Mouse (Mus musculus) frontal cortex, adult 2 months (tissue): ENCODE results near the gene Rexo1. TPM values are rescaled to one million over a fixed set of nuclear protein-coding genes. Genes with fewer than 3 reads are reported as not detected.

Experiments
- DNase-seq, 2 experiments: peaks; one replicate each; pipeline ENCODE4 v3.0.0; 2022; ENCODE audit warnings: low spot score in 1 of 2; ENCODE audit errors: extremely low spot score in 1 of 2
- polyA plus RNA-seq: library from polyadenylated mRNA; depleted of rRNA; stranded (reverse); fragments of >200 nt; gene quantifications from 2 replicates; pipeline ENCODE4 v1.2.3, GENCODE M21; 2012

Rexo1 gene
- polyA plus RNA-seq, 1 experiment: 45.5 TPM

DNA sequence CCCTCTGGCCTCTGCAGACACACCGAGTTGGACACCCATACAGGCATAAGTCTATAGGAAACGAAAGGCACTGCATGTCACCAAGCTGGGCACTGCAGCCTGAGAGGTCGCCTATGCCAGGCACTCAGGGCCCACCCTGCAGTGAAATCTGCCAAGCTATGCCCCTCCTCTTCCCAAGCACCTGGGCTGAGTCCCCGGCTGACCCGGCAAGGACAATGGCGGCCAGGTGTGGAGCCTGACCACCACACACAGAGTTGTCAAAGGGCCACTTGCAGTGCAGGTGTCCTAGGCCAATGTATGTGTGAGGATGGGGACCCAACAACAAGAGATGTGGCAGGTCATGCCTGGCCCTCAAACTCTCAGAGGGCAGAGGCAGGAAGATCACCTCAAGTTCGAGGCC, 1.9 kb downstream of the Rexo1 start:
- no peak for DNase-seq

DNA sequence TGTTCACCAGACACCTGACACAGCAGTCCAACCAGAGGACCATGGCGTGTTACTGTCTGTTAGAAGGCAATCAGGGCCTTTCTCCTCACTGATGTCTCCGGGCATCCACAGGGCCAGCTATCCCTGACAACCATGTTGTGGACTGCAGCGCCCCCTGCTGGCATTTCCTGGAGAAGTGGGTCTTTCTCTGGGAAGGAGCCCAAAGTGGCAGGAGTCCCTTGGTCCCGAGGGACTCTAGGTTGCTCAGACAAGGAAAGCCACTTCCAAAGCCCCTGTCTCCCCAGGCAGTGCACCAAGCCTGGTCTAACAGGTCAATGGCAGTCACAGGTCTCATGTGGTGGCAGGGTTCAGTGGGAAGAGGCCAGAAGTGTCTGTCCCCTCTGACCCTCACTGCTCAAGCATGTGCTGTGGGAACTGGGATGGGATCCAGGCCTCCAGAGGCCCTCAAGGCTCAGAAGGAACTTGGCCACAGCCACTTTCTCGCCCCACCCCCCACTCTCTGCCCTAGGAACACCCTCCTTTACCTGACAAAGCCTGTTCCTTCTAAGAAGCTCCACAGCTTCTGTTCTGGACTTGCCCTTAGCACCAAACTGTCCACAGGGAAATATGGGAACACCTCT, 3.9 kb downstream of the Rexo1 start:
- peak in 1 of 2 experiments; percentile 85 for DNase-seq

DNA sequence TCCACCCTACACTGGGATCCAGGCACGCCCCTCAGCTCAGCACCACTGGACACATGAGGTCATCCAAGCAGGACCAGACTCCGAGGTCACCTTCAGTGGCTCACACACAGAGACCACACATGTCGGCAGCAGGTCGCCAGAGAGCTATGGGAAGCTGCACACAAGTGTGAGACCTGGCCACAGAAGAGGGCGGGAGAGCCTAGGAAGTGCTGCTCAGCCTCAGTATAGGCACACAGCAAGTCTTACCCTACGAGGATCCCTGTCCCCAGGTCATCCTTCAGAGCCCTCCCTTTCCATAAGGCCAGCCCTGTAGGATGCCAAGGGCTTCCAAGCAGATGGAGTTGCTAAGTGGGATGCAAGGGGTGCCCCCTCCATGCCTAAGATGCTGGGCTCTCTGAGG, 7.4 kb downstream of the Rexo1 start:
- no peak for DNase-seq

GRCm38 (mm10) chr10:80553575-80553974, 7.8 kb downstream of the Rexo1 start:
- no peak for DNase-seq

DNA sequence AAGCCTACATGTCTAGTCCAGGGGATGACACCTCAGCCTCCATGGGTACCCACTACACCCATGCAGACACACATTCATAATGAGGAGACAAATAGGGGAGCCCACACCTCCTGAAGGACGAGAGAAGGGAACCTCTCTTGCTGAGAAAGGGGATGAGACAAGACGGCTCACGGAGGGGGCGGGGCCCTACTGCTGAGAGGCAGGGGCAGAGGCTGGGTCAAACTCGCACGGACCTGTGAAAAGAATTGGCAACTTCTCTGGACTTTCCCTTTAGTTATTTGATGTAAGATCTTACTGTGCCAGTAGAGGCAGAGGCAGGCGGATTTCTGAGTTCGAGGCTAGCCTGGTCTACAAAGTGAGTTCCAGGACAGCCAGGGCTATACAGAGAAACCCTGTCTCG, 9.0 kb downstream of the Rexo1 start:
- DNase-seq: no peak

DNA sequence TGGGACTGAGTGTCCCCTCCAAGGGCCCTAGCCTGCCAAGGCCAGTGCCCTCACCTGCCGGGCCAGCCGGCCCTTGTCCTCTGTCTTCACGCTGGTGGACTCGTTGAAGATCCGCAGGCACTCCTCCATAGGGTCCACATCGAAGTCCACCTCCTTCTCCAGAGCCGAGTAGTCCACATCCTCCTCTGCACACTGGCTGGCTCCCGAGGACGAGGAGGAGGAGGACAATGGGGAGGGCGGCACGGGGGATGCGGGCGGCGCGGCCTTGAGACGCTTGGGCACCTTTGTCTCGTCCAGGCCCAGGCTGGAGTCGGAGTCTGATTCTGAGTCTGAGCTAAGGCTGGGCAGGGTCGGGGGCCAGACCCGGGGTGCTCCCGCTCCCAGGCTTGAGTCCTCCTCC, 12.1 kb downstream of the Rexo1 start:
- DNase-seq: no peak

GRCm38 (mm10) chr10:80548428-80549006, 12.8 kb downstream of the Rexo1 start:
- DNase-seq: peak in 1 of 2 experiments; percentile 65

- DNase-seq: no peak
Measured at GRCm38 (mm10) chr10:80547539-80547938, 13.8 kb downstream of the Rexo1 start.

- no peak for DNase-seq
Measured at GRCm38 (mm10) chr10:80546945-80547344, 14.4 kb downstream of the Rexo1 start.

DNA sequence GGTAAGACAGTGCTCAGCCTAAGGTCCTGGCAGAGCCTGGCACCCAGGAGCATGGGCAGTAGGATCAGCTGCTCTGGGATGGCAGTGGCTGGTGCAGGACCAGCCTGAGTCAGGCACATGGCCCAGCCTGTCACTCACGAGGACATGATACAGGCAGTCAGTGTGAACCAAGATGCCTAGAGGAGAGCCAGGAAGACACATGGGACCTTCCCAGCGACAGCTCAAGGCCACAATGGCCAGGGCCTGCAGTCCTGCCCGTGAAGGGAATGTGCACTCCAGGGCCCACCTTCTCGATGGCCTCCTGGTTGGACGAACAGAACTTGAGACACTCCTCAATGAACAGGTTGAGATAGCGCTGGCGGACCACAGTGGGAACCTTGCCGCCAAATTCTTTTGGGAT, 15.8 kb downstream of the Rexo1 start:
- no peak for DNase-seq

GRCm38 (mm10) chr10:80543873-80544272, 17.5 kb downstream of the Rexo1 start:
- DNase-seq: peak in 1 of 2 experiments; percentile 25

DNA sequence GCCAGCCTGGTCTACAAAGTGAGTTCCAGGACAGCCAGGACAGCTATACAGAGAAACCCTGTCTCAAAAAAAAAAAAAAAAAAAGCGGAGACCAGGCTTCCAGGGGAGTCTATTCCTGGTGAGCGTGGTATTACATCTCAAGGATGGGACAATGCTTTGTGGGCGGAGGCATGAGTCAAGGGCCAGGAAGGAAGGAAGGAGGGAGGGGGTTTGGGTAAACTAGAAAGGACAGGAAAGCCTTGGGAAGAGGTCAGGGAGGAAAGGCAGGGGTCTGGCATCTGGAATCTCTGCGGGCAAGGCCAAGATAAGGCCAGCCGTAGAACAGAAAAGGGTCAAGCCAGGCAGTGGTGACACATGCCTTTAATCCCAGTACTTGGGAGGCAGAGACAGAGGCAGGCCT, 21.9 kb downstream of the Rexo1 start:
- no peak for DNase-seq

DNA sequence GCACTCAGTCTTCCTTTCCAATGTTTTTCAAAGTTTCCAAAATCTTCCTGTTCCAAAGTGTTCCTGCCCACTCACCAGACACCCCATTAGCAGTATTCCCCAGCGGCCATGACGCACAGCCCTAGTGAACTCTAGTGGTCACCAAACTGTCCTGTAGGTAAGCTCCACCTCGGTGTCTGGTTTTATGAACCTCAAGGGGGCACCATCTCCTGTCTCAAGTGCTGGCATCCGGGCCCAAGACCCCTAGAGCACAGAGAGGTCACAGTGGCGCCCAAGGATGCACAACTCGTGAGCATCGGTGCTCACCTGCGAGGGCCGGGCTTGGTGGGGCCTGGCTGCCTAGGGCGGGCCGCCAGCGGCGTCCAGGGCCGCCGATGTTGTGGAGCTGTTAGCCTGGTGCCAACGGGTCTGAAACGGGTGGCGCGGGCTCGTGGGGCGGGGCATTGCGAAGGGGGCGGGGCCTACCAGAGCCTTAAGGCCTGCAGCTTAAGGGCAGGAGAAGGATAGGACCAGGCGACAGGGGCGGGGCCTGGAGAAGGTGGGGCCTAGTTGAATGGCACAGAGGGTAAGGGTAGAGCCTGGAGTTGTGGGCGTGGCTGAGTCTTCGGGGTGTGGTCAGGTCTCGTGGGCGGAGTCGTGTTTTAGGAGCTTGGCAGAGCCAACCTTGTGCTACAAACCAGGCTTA, 22.5 kb downstream of the Rexo1 start, which contains the start of gene Atp8b3:
Gene Atp8b3 (minus strand): TSS at position 415 of the 685 bp plus-strand sequence.
- peak in 1 of 2 experiments; percentile 31 for DNase-seq

DNA sequence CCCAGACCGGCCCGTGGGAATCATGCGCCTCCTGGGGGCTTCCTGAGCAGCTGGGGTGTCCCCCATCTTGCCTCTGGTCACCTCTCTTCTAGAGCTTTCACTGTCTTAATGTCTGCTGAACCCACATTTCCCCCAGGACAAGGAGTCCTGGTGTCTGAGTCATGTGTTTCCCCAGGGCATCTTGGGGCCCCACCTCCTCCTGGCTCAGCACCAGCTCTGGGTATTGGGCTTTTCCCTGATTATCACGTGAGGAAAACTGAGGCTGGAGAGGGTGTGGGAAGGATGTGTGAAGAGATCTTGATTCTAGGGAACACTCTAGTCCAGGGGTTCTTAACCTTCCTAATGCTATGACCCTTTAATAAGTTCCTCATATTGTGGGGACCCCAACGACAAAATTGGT, 23.2 kb downstream of the Rexo1 start:
- no peak for DNase-seq

GRCm38 (mm10) chr10:80535711-80536110, 25.6 kb downstream of the Rexo1 start:
- DNase-seq: no peak

- DNase-seq: no peak
Measured at GRCm38 (mm10) chr10:80535071-80535470, 26.3 kb downstream of the Rexo1 start.

GRCm38 (mm10) chr10:80533704-80534103, 27.7 kb downstream of the Rexo1 start:
- no peak for DNase-seq

- DNase-seq: no peak
Measured at GRCm38 (mm10) chr10:80532783-80533182, 28.6 kb downstream of the Rexo1 start.

DNA sequence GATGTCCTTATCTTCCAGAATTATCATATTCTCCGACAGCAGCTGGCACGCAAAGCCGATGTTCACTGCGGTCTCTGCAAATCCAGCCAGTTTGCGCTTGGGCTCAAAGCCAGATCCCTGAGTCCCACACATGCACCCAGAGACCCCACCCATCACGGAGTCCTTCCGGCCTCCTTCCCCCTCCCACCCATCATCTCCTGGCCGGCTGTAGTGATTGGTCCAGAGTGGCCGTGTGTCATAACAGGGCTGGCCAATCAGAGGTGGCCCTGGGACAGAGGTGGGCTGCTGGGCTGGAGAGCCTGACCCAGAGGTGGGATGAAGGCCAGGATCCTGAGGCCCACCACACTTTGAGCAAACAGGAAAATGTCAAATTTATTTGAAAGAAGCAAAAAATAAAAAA, 35.2 kb downstream of the Rexo1 start:
- DNase-seq: no peak

DNA sequence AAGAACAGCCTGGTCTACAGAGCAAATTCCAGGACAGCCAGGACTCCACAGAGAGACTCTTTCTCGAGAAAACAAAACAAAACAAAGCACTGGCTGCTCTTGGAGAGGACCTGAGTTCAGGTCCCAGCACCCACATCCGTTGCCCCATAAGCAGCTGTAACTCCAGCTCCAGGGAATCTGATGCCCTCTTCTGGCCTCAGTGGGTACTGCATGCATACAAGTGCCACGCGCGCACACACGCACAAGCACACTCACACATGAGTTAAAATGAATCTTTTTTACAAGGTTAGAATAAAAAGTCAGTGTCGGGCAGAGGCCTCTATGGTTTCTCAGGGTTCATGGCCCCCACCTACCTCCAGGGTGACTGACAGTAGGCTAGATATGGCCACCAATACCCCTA, 38.1 kb downstream of the Rexo1 start:
- DNase-seq: no peak

- no peak for DNase-seq
Measured at GRCm38 (mm10) chr10:80519287-80519686, 42.1 kb downstream of the Rexo1 start.

DNA sequence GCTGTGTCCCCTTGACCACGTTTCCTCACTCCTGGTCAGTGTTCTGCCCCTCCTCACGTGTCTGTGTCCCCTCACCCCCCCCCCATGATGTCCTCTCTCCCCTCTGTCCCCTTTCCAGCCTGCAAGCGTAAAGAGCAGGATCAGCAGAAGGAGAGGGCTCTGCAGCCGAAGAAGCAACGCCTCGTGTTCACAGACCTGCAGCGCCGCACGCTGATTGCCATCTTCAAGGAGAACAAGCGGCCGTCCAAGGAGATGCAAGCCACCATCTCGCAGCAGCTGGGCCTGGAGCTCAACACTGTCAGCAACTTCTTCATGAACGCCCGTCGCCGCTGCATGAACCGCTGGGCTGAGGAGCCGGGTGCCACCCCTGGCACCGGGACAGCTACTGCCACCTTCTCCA, 47.6 kb downstream of the Rexo1 start:
- no peak for DNase-seq
